Mouse (Mus musculus): ENCODE data around the gene Nle1. TPM values are rescaled to one million over a fixed set of nuclear protein-coding genes. Genes with fewer than 3 reads are reported as not detected.

Gene Nle1
- total and polyA plus RNA-seq, 3 experiments = 97.3 to 103 TPM; not detected in 1

GRCm38 (mm10) chr11:82866850-82867564 lies 41.2 kb downstream of the Nle1 start (continued):
- TF ChIP-seq MYC (IDR thresholded peaks at IDR 0.05; ENCODE audit: low read depth, low read length) = no peak
- peak; percentile 66; the same call in 1 of the 2 replicates for TF ChIP-seq ZNF384 (IDR thresholded peaks at IDR 0.05; ENCODE audit: low read depth, low read length)
- peak; percentile 66; the same call in 1 of the 2 replicates for TF ChIP-seq RCOR1 (IDR thresholded peaks at IDR 0.05; ENCODE audit: low read depth, low read length)
- TF ChIP-seq ZKSCAN1 (IDR thresholded peaks at IDR 0.05; ENCODE audit: low read depth, low read length) = no peak
- peak; percentile 58 for TF ChIP-seq GATA1 (IDR thresholded peaks at IDR 0.05; ENCODE audit: low read depth, low read length)

- no peak overlapping the region for H3K27ac ChIP-seq (ENCODE audit: control insufficient read depth, low read depth, low read length)
- no peaks in the 10 kb centered on the region for H3K9me3 ChIP-seq (replicated peaks; ENCODE audit: insufficient read depth, low read length)
- TF ChIP-seq TBP (IDR thresholded peaks at IDR 0.05; ENCODE audit: low read depth, low read length) = no peak
- TF ChIP-seq NRF1 (IDR thresholded peaks at IDR 0.05; ENCODE audit: insufficient read depth, low read depth, low read length, poor library complexity, severe bottlenecking) = no peak
- TF ChIP-seq ZMIZ1 (IDR thresholded peaks at IDR 0.05; ENCODE audit: low read depth, low read length) = no peak
- TF ChIP-seq ZNF384 (IDR thresholded peaks at IDR 0.05; ENCODE audit: low read depth, low read length) = peak; percentile 60
- no peak for TF ChIP-seq ELF1 (IDR thresholded peaks at IDR 0.05; ENCODE audit: low read depth, low read length)
- peak overlapping the region in 1 of 2 experiments; percentile 39; a peak in 2 of 4 replicates for H3K4me3 ChIP-seq (ENCODE audit: control insufficient read depth in 1 of 2, insufficient read depth in 1 of 2, low read depth in 2 of 2, low read length in 2 of 2)
- H3K36me3 ChIP-seq (ENCODE audit: control insufficient read depth in 1 of 2, insufficient read depth in 2 of 2, low read length in 2 of 2) = peaks cover 0 to 43% of the 10 kb centered on the region in 2 experiments; a peak in 2 of 4 replicates
- peaks cover 21 to 40% of the 10 kb centered on the region in 2 experiments for H3K4me1 ChIP-seq (ENCODE audit: control insufficient read depth in 1 of 2, insufficient read depth in 2 of 2, low read length in 2 of 2)
- H3K9ac ChIP-seq (ENCODE audit: control insufficient read depth, low read depth, low read length, poor library complexity, severe bottlenecking) = peak overlapping the region; percentile 57
- H3K27me3 ChIP-seq (ENCODE audit: control insufficient read depth in 1 of 2, insufficient read depth in 2 of 2, low read length in 2 of 2) = no peaks in the 10 kb centered on the region
- H3K79me2 ChIP-seq (ENCODE audit: control insufficient read depth, insufficient read depth, low read length, poor library complexity) = peaks cover 15% of the 10 kb centered on the region
- DNase-seq (ENCODE audit: low read depth, low spot score) = no peak
Measured at GRCm38 (mm10) chr11:82865957-82866356, 42.3 kb downstream of the Nle1 start.

GRCm38 (mm10) chr11:82863488-82863931 lies 44.7 kb downstream of the Nle1 start:
- Histone ChIP-seq H3K79me2 (ENCODE audit: control insufficient read depth, insufficient read depth, low read length, poor library complexity) (peaks cover 2% of the 10 kb centered on the region; the same call in 1 of the 2 replicates), H3K27me3 (ENCODE audit: control insufficient read depth in 1 of 2, insufficient read depth in 2 of 2, low read length in 2 of 2) (no peaks in the 10 kb centered on the region), H3K9me3 (replicated peaks; ENCODE audit: insufficient read depth, low read length) (no peaks in the 10 kb centered on the region), H3K9ac (ENCODE audit: control insufficient read depth, low read depth, low read length, poor library complexity, severe bottlenecking) (no peak overlapping the region), H3K36me3 (ENCODE audit: control insufficient read depth in 1 of 2, insufficient read depth in 2 of 2, low read length in 2 of 2) (peaks cover 0 to 36% of the 10 kb centered on the region in 2 experiments; a peak in 2 of 4 replicates), H3K4me3 (ENCODE audit: control insufficient read depth in 1 of 2, insufficient read depth in 1 of 2, low read depth in 2 of 2, low read length in 2 of 2) (no peak overlapping the region), H3K4me1 (ENCODE audit: control insufficient read depth in 1 of 2, insufficient read depth in 2 of 2, low read length in 2 of 2) (peaks cover 21 to 36% of the 10 kb centered on the region in 2 experiments), H3K27ac (ENCODE audit: control insufficient read depth, low read depth, low read length) (no peak overlapping the region)
- peak; percentile 48 for DNase-seq (ENCODE audit: low read depth, low spot score)
- TF ChIP-seq ZNF384 (IDR thresholded peaks at IDR 0.05; ENCODE audit: low read depth, low read length) (peak; percentile 36), SMC3 (IDR thresholded peaks at IDR 0.05; ENCODE audit: low read depth, low read length) (no peak), CTCF (IDR thresholded peaks at IDR 0.05 in 2 of 3, conservative IDR thresholded peaks at IDR 0.05 in 1 of 3; ENCODE audit: control insufficient read depth in 1 of 3, insufficient read depth in 1 of 3, low read depth in 2 of 3, low read length in 3 of 3, poor library complexity in 1 of 3, severe bottlenecking in 1 of 3) (no peak), BHLHE40 (IDR thresholded peaks at IDR 0.05; ENCODE audit: borderline replicate concordance, low read depth, low read length) (no peak), MXI1 (IDR thresholded peaks at IDR 0.05; ENCODE audit: low read depth, low read length) (peak; percentile 18; the same call in 1 of the 2 replicates), MYC (IDR thresholded peaks at IDR 0.05; ENCODE audit: low read depth, low read length) (no peak), EP300 (IDR thresholded peaks at IDR 0.05; ENCODE audit: low read depth in 1 of 2, low read length in 2 of 2) (peak in 1 of 2 experiments; percentile 64; a peak in 2 of 4 replicates), TCF12 (IDR thresholded peaks at IDR 0.05; ENCODE audit: low read depth, low read length) (0 out of 2 replicates have a peak, but pooled peaks have one; percentile 27), RCOR1 (IDR thresholded peaks at IDR 0.05; ENCODE audit: low read depth, low read length) (0 out of 2 replicates have a peak, but pooled peaks have one; percentile 28), TAL1 (IDR thresholded peaks at IDR 0.05; ENCODE audit: low read length) (no peak), USF1 (IDR thresholded peaks at IDR 0.05; ENCODE audit: low read depth, low read length) (no peak)

Data from MEL (cell line).